Mouse (Mus musculus): ENCODE measurements around the gene Gm12800.
"Not testable (repeated sequence)": the region's sequence is repeated elsewhere in the genome, so short reads cannot be mapped to it uniquely, and the experiment has no call there.

The Gm12800 gene

GRCm38 (mm10) chr4:101908821-101909220 lies at the start of gene Gm12800:
Gene Gm12800 (plus strand): TSS chr4:101909121.
- DNase-seq (ENCODE audit: low spot score in 2 of 2): not testable (repeated sequence)

- DNase-seq (ENCODE audit: low spot score in 2 of 2): peak in 1 of 2 experiments; percentile 9
These were observed 48.0 kb upstream of the Gm12800 start for GRCm38 (mm10) chr4:101860873-101861272.

GRCm38 (mm10) chr4:101862289-101862688 lies 46.6 kb upstream of the Gm12800 start:
- no peak for DNase-seq (ENCODE audit: low spot score in 2 of 2)

- DNase-seq (ENCODE audit: low spot score in 2 of 2): not testable (repeated sequence)
These were observed 36.9 kb upstream of the Gm12800 start for GRCm38 (mm10) chr4:101872031-101872430.

GRCm38 (mm10) chr4:101875687-101876086 lies 33.2 kb upstream of the Gm12800 start:
- not testable (repeated sequence) for DNase-seq (ENCODE audit: low spot score in 2 of 2)

GRCm38 (mm10) chr4:101883641-101884040 lies 25.3 kb upstream of the Gm12800 start:
- no peak for DNase-seq (ENCODE audit: low spot score in 2 of 2)

GRCm38 (mm10) chr4:101889377-101889776 lies 19.5 kb upstream of the Gm12800 start:
- DNase-seq (ENCODE audit: low spot score in 2 of 2): no peak

GRCm38 (mm10) chr4:101893656-101894420 lies 15.1 kb upstream of the Gm12800 start, which contains the start of gene C130073F10Rik:
Gene C130073F10Rik (minus strand): TSS chr4:101893789.
- DNase-seq (ENCODE audit: low spot score in 2 of 2): no peak

- not testable (repeated sequence) for DNase-seq (ENCODE audit: low spot score in 2 of 2)
These were observed 31.2 kb downstream of the Gm12800 start, which contains the start of gene Gm12794 for GRCm38 (mm10) chr4:101940107-101940506. Gene Gm12794 (plus strand): TSS chr4:101940407.

All from frontal cortex, postnatal 25 days (tissue).